Mouse (Mus musculus) stomach, postnatal 0 days (tissue): ENCODE measurements around the gene Crebl2.

ENCODE experiments used
- CTCF ChIP-seq: IDR thresholded peaks from 2 replicates; pipeline ENCODE4 v1.5.1; 2016; ENCODE audit warnings: antibody characterized with exemption, low read depth, mild to moderate bottlenecking, moderate library complexity
- EP300 ChIP-seq: optimal IDR thresholded peaks from 2 replicates; pipeline ENCODE3; 2016; ENCODE audit warnings: antibody characterized with exemption

GRCm38 (mm10) chr6:134860275-134860674 is 30.3 kb downstream of the Crebl2 start:
- TF ChIP-seq CTCF (no peak), EP300 (no peak)
